ENCODE assay signal across 13 mouse cellular contexts in the genomic region with DNA sequence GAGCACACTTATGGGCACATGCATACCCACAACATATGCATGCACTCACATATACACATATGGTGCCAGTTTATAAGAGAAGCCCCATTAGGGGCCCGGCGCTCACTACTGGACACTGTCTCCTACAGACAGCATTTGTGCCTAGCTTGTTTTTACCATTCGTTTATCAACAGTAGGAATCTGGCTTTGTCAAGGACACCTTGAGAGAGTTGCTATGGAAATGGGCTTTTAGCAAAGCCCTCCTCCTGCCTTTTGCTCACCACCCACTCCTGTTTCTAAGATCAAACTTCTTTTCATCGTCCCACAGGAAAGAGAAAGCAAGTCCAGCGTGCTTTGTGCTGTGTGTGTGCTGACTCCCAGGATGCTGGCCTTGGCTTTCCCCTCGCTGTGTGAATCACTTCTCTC. TPM values are rescaled to one million over a fixed set of nuclear protein-coding genes. Genes with fewer than 3 reads are reported as not detected.
A peak's percentile ranks its signal among the peaks of the same experiment; 100 is the strongest.
DNase-seq lines count a peak whose midpoint lies in the region; ATAC-seq lines count a peak whose summit lies in the region.
"Had no signal": no experiment of that assay in that cellular context is flagged by ENCODE, and none has a peak within 500 bp of the region (broad histone marks: within the 10 kb centered on the region; RNA-seq: fewer than 3 reads in every experiment).

No protein-coding gene starts in this region.

- H3K27me3 ChIP-seq in hindbrain, embryonic 16.5 days (replicated peaks; ENCODE audit: control insufficient read depth, insufficient read depth, low read length): no peaks in the 10 kb centered on the region
- no peaks in the 10 kb centered on the region for H3K27me3 ChIP-seq in hindbrain, embryonic 12.5 days
- H3K27me3 ChIP-seq in forebrain, embryonic 15.5 days: no peaks in the 10 kb centered on the region

- no peak overlapping the region for H3K27ac ChIP-seq in hindbrain, embryonic 16.5 days (ENCODE audit: low read depth, low read length)
- H3K27ac ChIP-seq in hindbrain, embryonic 12.5 days: no peak overlapping the region
- no peak overlapping the region for H3K27ac ChIP-seq in forebrain, embryonic 15.5 days (replicated peaks)

- peak; percentile 35; the same call in 1 of the 2 replicates for ATAC-seq in hindbrain, embryonic 16.5 days
- ATAC-seq in hindbrain, embryonic 12.5 days (ENCODE audit: low FRiP score): no peak
- ATAC-seq in forebrain, embryonic 15.5 days (replicated peaks): 0 out of 2 replicates have a peak, but pooled peaks have one; percentile 48

- H3K9ac ChIP-seq in hindbrain, embryonic 16.5 days (ENCODE audit: low read depth, low read length): no peak overlapping the region
- no peak overlapping the region for H3K9ac ChIP-seq in hindbrain, embryonic 12.5 days
- H3K9ac ChIP-seq in forebrain, embryonic 15.5 days (replicated peaks): no peak overlapping the region

- H3K9me3 ChIP-seq in hindbrain, embryonic 16.5 days (ENCODE audit: control insufficient read depth, low read length): no peaks in the 10 kb centered on the region
- H3K9me3 ChIP-seq in hindbrain, embryonic 12.5 days (replicated peaks): no peaks in the 10 kb centered on the region
- no peaks in the 10 kb centered on the region for H3K9me3 ChIP-seq in forebrain, embryonic 15.5 days

- WGBS in hindbrain, embryonic 16.5 days: 40% methylated on average over 6 of the region's 6 CpGs
- 55% methylated on average over 6 of the region's 6 CpGs for WGBS in hindbrain, embryonic 12.5 days
- 28% methylated on average over 6 of the region's 6 CpGs for WGBS in forebrain, embryonic 15.5 days

- no peak overlapping the region for H3K4me3 ChIP-seq in hindbrain, embryonic 16.5 days (ENCODE audit: low read length)
- no peak overlapping the region for H3K4me3 ChIP-seq in hindbrain, embryonic 12.5 days
- H3K4me3 ChIP-seq in forebrain, embryonic 15.5 days: no peak overlapping the region

- no peaks in the 10 kb centered on the region for H3K4me1 ChIP-seq in hindbrain, embryonic 16.5 days (ENCODE audit: control insufficient read depth, insufficient read depth, low read depth, low read length)
- peaks cover 31% of the 10 kb centered on the region for H3K4me1 ChIP-seq in hindbrain, embryonic 12.5 days
- H3K4me1 ChIP-seq in forebrain, embryonic 15.5 days: peaks cover 6% of the 10 kb centered on the region; the same call in 1 of the 2 replicates

- DNase-seq in adrenal gland, adult (ENCODE audit: inconsistent age in 2 of 2, low spot score in 1 of 2): peak; percentile 60 to 80
- DNase-seq in adrenal gland, adult 18-20 months (ENCODE audit: low spot score in 2 of 2): no peak
- peak; percentile 64 for DNase-seq in ZHBTc4 (ENCODE audit: low read depth, low spot score)
- DNase-seq in retina, embryonic 14.5 days (ENCODE audit: low spot score): no peak
- no peak for DNase-seq in kidney, adult 9 months
- DNase-seq: cerebellum, adult 9-10 months; kidney, adult 11 months; kidney, postnatal 36 days; thymus, postnatal 14 days had no signal

- no peaks in the 10 kb centered on the region for H3K36me3 ChIP-seq in hindbrain, embryonic 16.5 days (ENCODE audit: control insufficient read depth, insufficient read depth, low read length)
- no peaks in the 10 kb centered on the region for H3K36me3 ChIP-seq in hindbrain, embryonic 12.5 days
- H3K36me3 ChIP-seq in forebrain, embryonic 15.5 days: no peaks in the 10 kb centered on the region

- no peak overlapping the region for H3K4me2 ChIP-seq in hindbrain, embryonic 16.5 days (ENCODE audit: low read length)
- H3K4me2 ChIP-seq in hindbrain, embryonic 12.5 days (replicated peaks): no peak overlapping the region
- H3K4me2 ChIP-seq in forebrain, embryonic 15.5 days (replicated peaks): no peak overlapping the region
- H3K4me2 ChIP-seq: heart, embryonic 11.5 days had no signal

RNA-seq across cellular contexts. Expression of gene Lama1, which starts 13.3 kb away (rescaled TPM):
- total RNA-seq in adrenal gland, adult 18-20 months (2021): 10 to 100 TPM; 11.9 to 15.1 TPM
- polyA plus RNA-seq in hindbrain, embryonic 16.5 days (2015; fragmentation: Nextera tagmentation; extraction: Ambion mirVana): 6.0 and 8.9 TPM in 2 replicates
- 14.7 and 19.2 TPM in 2 replicates for polyA plus RNA-seq in hindbrain, embryonic 12.5 days (2016; fragmentation: Nextera tagmentation; extraction: Ambion mirVana)
- 3.5 and 5.0 TPM in 2 replicates for polyA plus RNA-seq in forebrain, embryonic 15.5 days (2015; fragmentation: Nextera tagmentation; extraction: Ambion mirVana)

Comparison
In these comparisons a context has a peak if more than half of its experiments do, and no peak if none do; other contexts are left out.
1. DNase-seq: peak in adrenal gland, adult (2 of 2) and ZHBTc4 (single experiment); none in adrenal gland, adult 18-20 months (0 of 2), retina, embryonic 14.5 days (single experiment) and kidney, adult 9 months (single experiment).